Mouse (Mus musculus) kidney, adult 2 months (tissue): Measurements from ENCODE around the gene Cntrob.

Experiments used
- CTCF ChIP-seq: fragments of 200-500 bp; conservative IDR thresholded peaks from 2 replicates; pipeline ENCODE4 v1.5.1; 2011; ENCODE audit warnings: low read depth, mild to moderate bottlenecking, control low read depth, low read length, moderate library complexity, mixed read lengths; ENCODE audit not compliant: insufficient read depth, insufficient read length
- POLR2A ChIP-seq: fragments of 200-500 bp; IDR thresholded peaks from one replicate; pipeline ENCODE4 v1.6.1; 2011; ENCODE audit warnings: low read depth, low read length, control low read depth

DNA sequence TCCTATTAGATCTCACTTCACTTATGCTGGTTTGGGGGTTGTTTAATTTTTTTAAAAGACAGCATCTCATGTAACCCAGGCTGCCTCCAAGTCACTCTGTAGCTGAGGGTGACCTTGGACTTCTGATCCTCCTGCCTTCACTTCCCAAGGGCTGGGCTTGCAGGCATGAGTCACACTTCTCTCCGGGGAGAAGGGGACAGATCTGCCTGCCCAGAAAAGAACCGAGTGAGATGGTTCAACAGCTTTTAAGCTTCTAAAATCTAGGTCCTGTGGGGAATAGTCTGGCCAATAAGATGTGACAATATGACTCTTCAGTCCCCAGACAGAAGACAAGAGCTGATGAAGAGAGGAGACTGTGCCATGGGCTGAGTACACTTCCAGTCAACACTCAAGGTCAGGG is 47.5 kb downstream of the Cntrob start:
- TF ChIP-seq CTCF (no peak), POLR2A (no peak)
